Mouse (Mus musculus) natural killer cell, adult 2 months (primary cell): ENCODE measurements around the gene Pank2.

Experiments
- DNase-seq, 2 experiments: peaks; one replicate each; pipeline ENCODE4 v3.0.0; 2022; ENCODE audit warnings: low spot score in 2 of 2

Pank2 gene

GRCm38 (mm10) chr2:131323675-131324074 is 61.4 kb downstream of the Pank2 start:
- no peak for DNase-seq

- DNase-seq: no peak
Observed at GRCm38 (mm10) chr2:131326044-131326443, 63.7 kb downstream of the Pank2 start.

GRCm38 (mm10) chr2:131328981-131329380 is 66.7 kb downstream of the Pank2 start:
- DNase-seq: no peak

- no peak for DNase-seq
Observed at GRCm38 (mm10) chr2:131330548-131330947, 68.3 kb downstream of the Pank2 start.

- DNase-seq: no peak
Observed at GRCm38 (mm10) chr2:131337602-131338001, 75.3 kb downstream of the Pank2 start.

- no peak for DNase-seq
Observed at GRCm38 (mm10) chr2:131344449-131344848, 82.2 kb downstream of the Pank2 start.

DNA sequence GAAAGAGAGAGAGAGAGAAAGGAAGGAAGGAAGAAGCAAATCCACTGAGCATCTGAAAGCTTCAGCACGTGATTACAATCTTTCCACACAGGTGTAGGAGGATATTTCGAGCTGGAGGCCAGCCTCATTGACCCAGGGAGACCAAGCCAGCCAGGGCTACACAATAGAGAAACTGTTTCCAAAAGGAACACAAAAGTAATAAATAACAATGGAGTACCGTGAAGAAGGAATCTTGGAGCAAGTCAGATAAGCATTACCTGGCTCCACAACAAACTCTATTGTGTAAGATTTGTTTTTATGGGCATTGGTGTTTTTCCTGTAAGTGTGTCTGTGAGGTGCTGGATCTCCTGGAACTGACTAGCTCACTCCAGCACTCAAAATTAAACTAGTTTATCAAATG is 83.3 kb downstream of the Pank2 start:
- DNase-seq: no peak
